Mouse (Mus musculus) lung, embryonic 14.5 days (tissue): ENCODE measurements around the gene Kctd4. TPM values are rescaled to one million over a fixed set of nuclear protein-coding genes. Genes with fewer than 3 reads are reported as not detected.
A peak's percentile ranks its signal among the peaks of the same experiment; 100 is the strongest.

Experiments
- ATAC-seq: fragments of 200-750 bp; cut with Nextera tagmentation; 2 replicates; pipeline ENCODE4 v1.8.0; 2017; ENCODE audit warnings: mild to moderate bottlenecking, moderate TSS enrichment, moderate library complexity; ENCODE audit not compliant: insufficient read depth
- DNase-seq: peaks from one replicate; pipeline ENCODE4 v3.0.0-alpha.2; 2015
- H3K27ac ChIP-seq: fragments of 300-500 bp; sonication (generic); 2 replicates; pipeline ENCODE4 v1.5.1; 2014; ENCODE audit warnings: low read depth, mild to moderate bottlenecking, moderate library complexity
- H3K27me3 ChIP-seq: fragments of 300-500 bp; sonication (generic); 2 replicates; pipeline ENCODE4 v1.6.1; 2014; ENCODE audit warnings: low read length, control low read depth; ENCODE audit not compliant: insufficient read depth
- H3K36me3 ChIP-seq: fragments of 300-500 bp; sonication (generic); 2 replicates; pipeline ENCODE4 v1.6.1; 2014; ENCODE audit warnings: control low read depth; ENCODE audit not compliant: insufficient read depth
- H3K4me1 ChIP-seq: fragments of 300-500 bp; sonication (generic); 2 replicates; pipeline ENCODE4 v1.6.1; 2014; ENCODE audit warnings: antibody characterized with exemption, control low read depth; ENCODE audit not compliant: insufficient read depth
- H3K4me2 ChIP-seq: fragments of 300-500 bp; sonication (generic); 2 replicates; pipeline ENCODE4 v1.6.1; 2014; ENCODE audit warnings: mild to moderate bottlenecking
- H3K4me3 ChIP-seq: fragments of 300-500 bp; sonication (generic); 2 replicates; pipeline ENCODE4 v1.5.1; 2014; ENCODE audit warnings: low read depth, low read length
- H3K9ac ChIP-seq: fragments of 300-500 bp; sonication (generic); 2 replicates; pipeline ENCODE4 v1.6.1; 2014
- H3K9me3 ChIP-seq: fragments of 300-500 bp; sonication (generic); 2 replicates; pipeline ENCODE4 v1.6.1; 2016; ENCODE audit warnings: low read depth, low read length, control low read depth
- CTCF ChIP-seq: IDR thresholded peaks from 2 replicates; pipeline ENCODE4 v1.5.1; 2016; ENCODE audit warnings: antibody characterized with exemption, low read depth
- WGBS: fragments of 180-500 bp; shearing (Covaris S2); extraction: QIAGEN DNeasy Blood & Tissue Kit; methylation state at CpG from one replicate; pipeline ENCODE4 v1.1.7; 2014; 5-methylcytosine and 5-hydroxymethylcytosine counted together
- polyA plus RNA-seq: library from polyadenylated mRNA; unstranded; fragments of >200 nt; fragmentation: Nextera tagmentation; extraction: Ambion mirVana; gene quantifications from 2 replicates; pipeline ENCODE4 v1.2.1, GENCODE M21; 2014

The Kctd4 gene
- polyA plus RNA-seq, 1 experiment from 2014 or later = 0.97 TPM

DNA sequence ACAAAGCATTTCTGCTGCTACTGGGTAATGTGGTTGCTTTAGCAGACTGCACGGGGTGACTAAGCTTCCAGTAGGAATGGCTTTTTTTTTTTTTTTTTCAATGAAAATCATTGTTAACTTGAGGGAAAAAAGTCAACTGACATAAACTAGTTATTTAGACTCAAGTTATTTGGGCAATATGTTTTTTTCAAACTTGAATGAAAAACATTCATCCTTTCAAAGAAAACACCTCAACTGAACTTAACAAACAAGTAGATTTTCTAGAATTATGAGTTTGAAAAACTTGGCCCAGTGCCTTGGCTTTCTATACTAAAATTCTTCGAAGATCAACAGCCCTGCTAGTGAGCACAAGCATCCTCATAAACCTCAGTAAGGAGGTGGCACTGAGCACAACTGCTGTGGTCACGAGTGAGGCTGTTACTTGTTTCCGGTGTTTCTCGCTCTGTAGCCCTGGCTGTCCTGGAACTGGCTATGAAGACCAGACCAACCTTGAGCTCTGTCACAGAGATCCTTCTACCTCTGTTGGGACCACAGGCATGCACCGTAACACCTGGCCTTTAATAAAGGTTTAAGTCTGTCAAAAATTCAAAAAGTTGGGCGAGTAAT lies 32.2 kb downstream of the Kctd4 start:
- H3K27ac ChIP-seq = no peak overlapping the region
- H3K9me3 ChIP-seq = no peaks in the 10 kb centered on the region
- ATAC-seq (no peak), DNase-seq (peak; percentile 21)
- no peak overlapping the region for H3K9ac ChIP-seq
- no peak overlapping the region for H3K4me3 ChIP-seq
- 79% methylated on average over 7 of the region's 7 CpGs for WGBS
- no peaks in the 10 kb centered on the region; the same call in 1 of the 2 replicates for H3K36me3 ChIP-seq
- no peak overlapping the region for H3K4me2 ChIP-seq
- H3K4me1 ChIP-seq = no peaks in the 10 kb centered on the region
- H3K27me3 ChIP-seq = no peaks in the 10 kb centered on the region
- no peak for TF ChIP-seq CTCF

DNA sequence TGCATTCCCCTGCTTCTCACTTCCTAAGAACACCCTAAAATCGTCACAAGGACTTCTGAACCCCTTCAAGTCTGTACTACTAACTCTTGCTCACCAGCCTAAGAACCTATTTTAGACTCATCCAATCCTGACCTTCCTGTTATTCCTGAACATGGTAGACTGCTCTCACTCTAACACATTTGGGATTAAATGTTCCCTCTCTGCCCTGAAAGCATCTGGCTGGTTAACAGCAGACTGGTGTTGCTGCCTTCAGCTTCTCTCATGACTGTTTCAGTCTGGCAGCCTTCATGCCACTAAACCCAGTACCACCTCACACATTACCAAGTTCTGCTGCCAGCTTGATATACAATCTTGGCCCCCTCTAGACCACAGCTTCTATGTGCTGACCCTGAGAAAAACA lies 34.4 kb downstream of the Kctd4 start:
- no peak for ATAC-seq

DNA sequence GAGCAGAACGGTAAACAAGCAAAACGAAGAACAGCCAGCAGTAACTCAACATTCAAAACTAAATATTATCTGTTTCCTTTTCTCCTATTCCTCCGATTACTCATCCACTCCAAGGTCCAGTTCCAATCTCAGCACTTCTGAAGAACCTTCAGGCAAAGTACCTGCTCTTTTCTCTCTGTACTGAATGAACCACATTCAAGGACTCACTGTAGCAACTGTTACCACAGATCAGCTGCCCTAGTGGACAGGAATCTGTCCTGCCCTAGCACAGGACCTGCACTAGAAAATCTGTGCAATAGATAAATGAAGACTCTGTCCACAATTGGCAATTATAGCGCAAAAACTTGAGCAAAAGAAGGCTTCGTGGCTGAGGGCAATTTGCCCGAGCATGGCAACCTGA lies 36.1 kb downstream of the Kctd4 start:
- Histone ChIP-seq H3K4me3 (no peak overlapping the region), H3K27ac (no peak overlapping the region), H3K36me3 (peaks cover 4% of the 10 kb centered on the region; the same call in 1 of the 2 replicates), H3K27me3 (no peaks in the 10 kb centered on the region), H3K9me3 (no peaks in the 10 kb centered on the region), H3K9ac (no peak overlapping the region), H3K4me1 (no peaks in the 10 kb centered on the region), H3K4me2 (no peak overlapping the region)
- 93% methylated on average over 6 of the region's 6 CpGs for WGBS
- ATAC-seq (no peak), DNase-seq (no peak)
- no peak for TF ChIP-seq CTCF

More for the DNA sequence above, 34.4 kb downstream of the Kctd4 start:
- no peak overlapping the region for H3K27ac ChIP-seq
- no peaks in the 10 kb centered on the region; the same call in 1 of the 2 replicates for H3K36me3 ChIP-seq
- H3K9me3 ChIP-seq = no peaks in the 10 kb centered on the region
- TF ChIP-seq CTCF = no peak
- WGBS = 64% methylated on average over 1 of the region's 1 CpGs
- no peaks in the 10 kb centered on the region for H3K27me3 ChIP-seq
- H3K4me3 ChIP-seq = no peak overlapping the region
- H3K4me1 ChIP-seq = no peaks in the 10 kb centered on the region
- H3K9ac ChIP-seq = no peak overlapping the region
- DNase-seq = no peak
- H3K4me2 ChIP-seq = no peak overlapping the region

DNA sequence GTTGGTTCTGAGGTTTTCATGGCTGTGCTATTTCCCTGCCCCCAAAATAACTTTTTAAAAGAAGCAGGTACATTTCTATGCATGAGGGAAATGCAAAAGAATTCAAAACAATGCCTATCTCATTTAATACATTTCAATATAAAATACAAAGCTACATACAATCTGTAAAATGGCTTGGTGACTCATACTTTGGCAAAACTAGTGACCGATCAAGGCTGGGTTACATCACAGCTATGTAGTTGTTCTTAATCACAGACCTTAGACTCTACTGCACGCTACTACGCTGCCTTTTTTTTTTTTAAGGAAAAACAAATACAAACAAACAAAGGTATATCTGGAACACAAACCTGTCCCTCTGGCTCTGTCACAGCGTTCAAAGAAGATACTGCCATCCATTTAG lies 37.6 kb downstream of the Kctd4 start:
- no peak overlapping the region for H3K9ac ChIP-seq
- WGBS = 90% methylated on average over 4 of the region's 4 CpGs
- DNase-seq (no peak), ATAC-seq (no peak)
- no peak overlapping the region for H3K4me2 ChIP-seq
- H3K36me3 ChIP-seq = peaks cover 4% of the 10 kb centered on the region; the same call in 1 of the 2 replicates
- H3K9me3 ChIP-seq = no peaks in the 10 kb centered on the region
- H3K4me1 ChIP-seq = no peaks in the 10 kb centered on the region
- no peak overlapping the region for H3K27ac ChIP-seq
- no peak for TF ChIP-seq CTCF
- no peak overlapping the region for H3K4me3 ChIP-seq
- no peaks in the 10 kb centered on the region for H3K27me3 ChIP-seq

DNA sequence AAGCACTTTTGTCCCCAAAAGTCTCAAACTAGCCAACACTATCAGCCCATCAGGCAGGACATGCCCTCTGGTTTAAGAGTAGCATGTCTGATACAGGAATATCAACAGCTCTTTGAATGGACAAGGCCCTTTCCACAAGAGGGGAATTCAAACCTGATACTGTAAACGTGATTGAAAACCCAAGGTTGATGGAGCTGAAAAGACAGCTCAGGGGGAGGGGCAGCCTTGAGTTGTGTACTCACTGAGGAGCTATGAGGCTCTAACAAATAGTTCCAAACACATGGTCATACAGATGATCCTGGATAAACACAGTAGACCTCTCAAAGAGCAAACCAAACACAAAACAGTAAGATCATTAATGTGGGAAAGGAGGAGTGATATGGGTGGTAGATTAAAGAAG lies 43.3 kb downstream of the Kctd4 start:
- Histone ChIP-seq H3K4me3 (no peak overlapping the region), H3K27ac (no peak overlapping the region), H3K4me1 (no peaks in the 10 kb centered on the region), H3K27me3 (no peaks in the 10 kb centered on the region), H3K9me3 (no peaks in the 10 kb centered on the region), H3K4me2 (no peak overlapping the region), H3K9ac (no peak overlapping the region), H3K36me3 (peaks cover 4% of the 10 kb centered on the region; the same call in 1 of the 2 replicates)
- no peak for DNase-seq
- TF ChIP-seq CTCF = no peak
- no peak for ATAC-seq
- 35% methylated on average over 1 of the region's 1 CpGs for WGBS

DNA sequence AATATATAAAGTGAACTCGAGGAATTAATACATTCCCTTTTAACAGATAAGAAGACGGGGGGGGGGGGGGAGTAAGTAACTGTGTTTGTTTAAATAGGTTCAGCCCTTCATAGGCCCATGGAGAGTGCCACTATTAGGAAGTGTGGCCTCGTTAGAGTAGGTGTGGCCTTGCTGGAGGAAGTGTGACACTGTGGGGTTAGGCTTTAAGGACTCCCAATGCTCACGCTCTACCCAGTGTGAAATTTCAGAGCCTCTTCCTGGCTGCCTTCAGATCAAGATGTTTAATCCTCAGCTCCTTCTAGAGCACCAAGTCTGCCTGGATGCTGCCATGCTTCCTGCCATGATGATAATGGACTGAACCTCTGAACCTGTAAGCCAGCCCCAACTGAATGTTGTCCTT lies 47.0 kb downstream of the Kctd4 start:
- no peaks in the 10 kb centered on the region for H3K9me3 ChIP-seq
- H3K4me1 ChIP-seq = no peaks in the 10 kb centered on the region
- no peak for DNase-seq
- H3K27ac ChIP-seq = no peak overlapping the region
- H3K4me3 ChIP-seq = no peak overlapping the region
- H3K36me3 ChIP-seq = peaks cover 6% of the 10 kb centered on the region; the same call in 1 of the 2 replicates
- no peak for ATAC-seq
- no peak for TF ChIP-seq CTCF
- no peaks in the 10 kb centered on the region for H3K27me3 ChIP-seq
- no peak overlapping the region for H3K9ac ChIP-seq
- 61% methylated on average over 4 of the region's 4 CpGs for WGBS
- no peak overlapping the region for H3K4me2 ChIP-seq

DNA sequence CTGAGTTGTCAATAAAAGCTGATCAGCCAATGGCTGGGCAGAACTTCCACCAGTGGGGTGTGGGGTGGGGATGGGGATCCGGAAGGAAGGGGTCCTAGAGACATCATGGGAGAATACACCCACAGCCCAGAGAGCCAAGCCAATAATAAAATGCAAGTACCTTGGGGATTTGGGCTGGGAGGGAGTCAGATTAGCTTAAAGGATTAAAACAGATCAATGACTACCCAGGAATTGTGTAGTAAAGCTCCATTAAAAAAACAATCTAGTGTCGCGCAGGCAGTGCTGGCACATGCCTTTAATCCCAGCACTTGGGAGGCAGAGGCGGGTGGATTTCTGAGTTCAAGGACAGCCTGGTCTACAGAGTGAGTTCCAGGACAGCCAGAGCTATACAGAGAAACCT lies 50.2 kb downstream of the Kctd4 start:
- ATAC-seq = no peak
- H3K4me3 ChIP-seq = no peak overlapping the region
- no peak overlapping the region for H3K9ac ChIP-seq
- H3K9me3 ChIP-seq = no peaks in the 10 kb centered on the region
- 90% methylated on average over 4 of the region's 4 CpGs for WGBS
- no peak for TF ChIP-seq CTCF
- no peaks in the 10 kb centered on the region for H3K4me1 ChIP-seq
- no peak overlapping the region for H3K27ac ChIP-seq
- DNase-seq = no peak
- no peak overlapping the region for H3K4me2 ChIP-seq
- H3K27me3 ChIP-seq = no peaks in the 10 kb centered on the region
- H3K36me3 ChIP-seq = peaks cover 6% of the 10 kb centered on the region; the same call in 1 of the 2 replicates
